Mouse (Mus musculus) adrenal gland, adult (tissue): Measurements from ENCODE around the gene Stk11ip.

Experiments used
- DNase-seq, 2 experiments: peaks; one replicate each; pipeline ENCODE4 v3.0.0; 2022 to 2023; ENCODE audit warnings: low spot score in 1 of 2; ENCODE audit not compliant: inconsistent age in 2 of 2

Gene Stk11ip

DNA sequence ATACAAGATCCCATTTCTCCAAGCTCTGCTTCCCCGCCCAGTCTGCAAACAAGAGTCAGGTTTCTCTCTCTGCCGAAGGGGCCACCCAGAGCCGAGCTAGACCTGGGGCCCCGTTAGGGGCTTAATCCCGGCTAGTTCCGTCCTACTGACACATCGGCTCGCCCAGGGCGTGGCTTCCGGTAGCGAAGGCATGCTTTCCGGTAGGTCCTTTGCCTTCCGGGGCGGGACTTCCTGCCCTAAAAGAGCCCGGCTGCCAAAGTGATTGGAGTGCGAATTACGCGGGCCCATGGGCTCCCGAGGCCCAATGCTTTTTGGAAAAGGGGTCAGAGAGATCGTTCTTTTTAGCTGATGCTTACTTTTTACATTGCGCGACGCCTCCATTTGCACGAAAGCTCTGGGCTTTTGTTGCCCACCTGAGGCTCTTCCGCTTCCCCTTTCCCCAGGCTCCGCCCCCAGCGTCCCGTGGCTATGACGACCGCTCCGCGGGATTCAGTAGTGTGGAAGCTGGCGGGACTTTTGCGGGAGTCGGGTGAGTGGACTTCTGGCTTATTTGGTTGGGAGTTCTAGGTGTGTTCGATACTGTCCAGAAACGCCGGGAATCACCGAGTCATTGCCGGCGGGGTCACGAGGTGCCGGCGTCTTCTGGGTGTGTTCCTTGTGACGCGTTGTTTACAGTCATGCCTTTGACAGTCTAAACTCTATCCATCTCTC, at the start of gene Stk11ip:
TSS of gene Stk11ip (plus strand) at position 209 of the 711 bp plus-strand sequence.
- peak; percentile 94 to 99 for DNase-seq

DNA sequence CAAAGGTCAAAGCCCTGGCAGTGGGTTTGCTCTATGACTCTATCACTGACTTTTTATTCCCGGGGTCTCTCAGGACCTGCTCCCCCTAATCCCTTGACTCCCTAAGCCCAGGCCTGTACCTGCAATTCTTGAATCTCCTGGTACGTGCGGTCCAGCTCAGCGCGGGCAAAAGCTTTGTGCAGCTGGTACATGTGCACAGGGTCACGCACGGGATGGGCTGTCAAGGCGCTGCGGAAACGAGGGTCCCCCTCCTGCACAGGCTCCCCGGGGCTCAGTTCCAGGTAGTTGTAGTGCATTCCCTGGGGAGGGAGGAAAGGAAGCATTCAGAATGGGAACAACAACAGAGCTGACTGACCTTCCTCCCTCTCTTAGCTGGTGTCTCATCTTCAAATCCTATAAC, 44.9 kb upstream of the Stk11ip start:
- DNase-seq = no peak

DNA sequence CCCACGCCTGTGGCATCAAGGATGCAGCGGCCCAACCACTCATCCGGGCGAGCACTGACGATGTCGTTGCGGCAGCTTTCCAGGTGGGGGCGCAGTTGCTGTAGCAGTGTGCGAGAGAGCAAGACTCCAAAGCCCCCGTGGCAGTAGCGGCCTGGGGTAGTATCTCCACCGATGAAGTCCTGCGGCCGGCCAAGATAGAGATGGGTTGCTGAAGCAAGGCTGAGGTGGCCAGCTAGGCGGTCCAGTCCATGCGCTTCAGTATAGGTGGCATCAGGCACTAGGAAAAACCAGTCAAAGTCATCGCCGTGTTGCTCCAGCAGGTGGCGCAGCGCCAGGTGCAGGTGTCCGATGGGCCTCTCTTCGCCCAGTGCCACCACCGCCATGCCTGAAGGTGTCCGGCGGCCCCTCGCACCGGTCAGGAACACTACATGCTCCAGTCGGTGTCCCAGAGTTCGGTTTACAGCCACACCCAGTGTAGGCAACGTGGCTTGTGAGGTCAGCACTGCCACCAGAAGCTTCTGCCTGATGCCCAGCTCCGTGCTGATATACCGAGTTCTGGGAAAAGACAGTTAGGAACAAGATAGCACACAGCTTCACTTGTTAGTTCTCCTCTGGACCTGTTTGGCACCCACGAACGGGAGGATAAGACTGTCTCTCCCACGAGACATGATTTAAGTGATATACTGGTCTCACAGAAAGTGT, 43.9 kb upstream of the Stk11ip start:
- DNase-seq = peak; percentile 88 to 96

DNA sequence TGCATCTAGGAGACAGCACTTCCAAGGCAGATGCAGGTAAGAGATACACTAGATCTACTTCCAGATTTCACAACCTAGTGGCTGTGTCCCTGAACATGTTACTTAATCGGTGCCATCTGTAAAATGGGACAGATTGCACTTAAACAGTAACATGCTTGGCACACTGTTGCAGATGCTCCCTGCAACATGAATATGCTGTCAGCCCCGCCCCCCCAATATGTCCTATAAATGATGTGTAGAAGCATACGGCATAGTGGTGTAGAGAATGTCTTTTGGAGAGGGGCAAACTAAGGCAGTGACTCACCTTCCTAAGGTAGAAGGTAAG, 43.4 kb upstream of the Stk11ip start:
- DNase-seq = no peak

DNA sequence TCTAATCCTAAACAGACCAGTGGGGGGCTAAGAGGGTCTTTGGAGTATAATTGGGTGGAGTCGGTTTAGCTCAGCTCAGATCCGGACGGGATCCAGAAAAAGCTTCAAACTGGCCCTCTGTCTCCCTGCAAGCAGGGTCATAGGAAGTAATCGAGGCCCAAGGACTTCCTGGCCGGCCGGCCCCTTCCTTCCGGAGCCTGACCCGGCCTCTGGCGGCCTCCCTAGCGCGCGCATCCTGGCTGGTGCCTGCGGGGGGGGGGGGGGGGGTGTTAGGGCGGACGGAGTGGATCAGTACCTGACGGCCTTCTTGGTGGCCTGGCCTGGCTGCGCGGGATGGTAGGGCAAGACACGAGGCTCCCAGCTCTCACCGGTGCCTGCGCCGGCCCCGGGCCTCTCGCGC, 42.8 kb upstream of the Stk11ip start:
- DNase-seq = no peak

DNA sequence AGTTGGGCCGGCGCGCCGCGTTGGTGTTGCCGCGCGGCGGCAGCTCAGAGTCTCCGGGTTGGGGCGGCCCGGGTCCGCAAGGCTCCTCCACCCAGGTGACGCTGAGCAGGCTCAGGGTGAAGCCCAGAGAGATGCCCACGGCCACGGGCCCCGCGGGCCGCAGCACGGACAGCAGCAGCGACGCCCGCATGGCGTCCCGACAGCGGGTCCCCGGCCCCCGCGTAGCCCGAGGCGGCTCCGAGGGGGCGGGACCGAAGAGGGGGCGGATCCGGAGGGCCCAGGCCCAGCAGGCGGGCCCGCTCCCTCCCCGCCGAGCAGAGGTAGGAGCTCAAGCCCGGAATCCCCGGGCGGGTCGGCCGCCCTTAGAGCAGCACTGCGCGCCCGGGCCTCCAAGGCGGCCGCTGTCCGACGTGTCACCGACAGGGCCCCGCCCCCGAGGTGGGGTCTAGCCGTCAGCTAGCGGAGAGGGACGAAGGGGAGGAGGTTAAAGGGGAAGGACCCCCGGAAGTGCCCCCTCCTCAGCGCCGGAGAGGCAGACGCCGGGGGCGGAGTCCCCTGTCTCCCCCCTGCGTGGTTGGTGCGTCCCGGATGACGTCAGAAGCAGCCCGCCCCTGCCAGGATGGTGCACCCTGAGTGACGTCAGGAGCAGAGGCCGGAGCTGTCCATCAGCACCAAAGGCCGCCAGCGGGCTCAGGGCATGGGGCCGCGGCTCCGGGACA, 42.3 kb upstream of the Stk11ip start, which contains the start of the genes Chpf and Tmem198:
TSS of gene Chpf (minus strand) at position 392 of the 719 bp plus-strand sequence.
TSS of gene Tmem198 (plus strand) at position 617 of the 719 bp plus-strand sequence.
- DNase-seq = peak; percentile 99

DNA sequence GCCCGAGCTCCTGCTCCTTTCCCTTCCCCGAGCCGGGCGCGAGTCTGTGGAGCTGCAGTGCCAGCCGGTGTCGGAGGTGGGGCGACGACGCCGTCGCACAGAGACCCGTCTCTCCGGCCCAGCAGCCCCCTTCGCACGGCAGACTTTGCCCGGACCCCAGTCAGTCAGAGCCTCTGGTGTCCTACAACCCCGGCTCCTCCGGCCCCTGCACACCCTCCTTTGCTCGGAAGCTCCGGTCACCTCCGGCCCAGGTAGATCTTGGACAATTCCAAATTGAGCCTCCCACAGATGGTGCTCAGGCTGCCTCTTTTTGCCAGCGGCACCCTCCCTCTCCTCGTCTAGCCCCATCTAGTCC, 41.7 kb upstream of the Stk11ip start:
- DNase-seq = no peak

DNA sequence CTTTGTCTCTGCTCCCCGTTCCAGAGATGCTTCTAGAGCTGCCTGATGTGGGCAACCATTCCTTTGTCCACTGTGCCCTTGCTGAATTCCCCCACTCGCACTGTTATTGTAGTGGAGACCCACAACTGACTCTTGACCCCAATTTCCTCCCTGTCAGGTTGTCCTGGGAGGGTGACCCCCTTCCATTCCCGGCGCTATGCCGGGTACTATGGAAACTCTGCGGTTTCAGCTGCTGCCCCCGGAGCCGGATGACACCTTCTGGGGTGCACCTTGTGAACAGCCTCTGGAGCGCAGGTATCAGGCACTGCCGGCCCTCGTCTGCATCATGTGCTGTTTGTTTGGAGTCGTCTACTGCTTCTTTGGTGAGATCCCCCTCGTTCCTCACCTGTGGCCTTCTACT, 41.3 kb upstream of the Stk11ip start:
- DNase-seq = peak in 1 of 2 experiments; percentile 56

DNA sequence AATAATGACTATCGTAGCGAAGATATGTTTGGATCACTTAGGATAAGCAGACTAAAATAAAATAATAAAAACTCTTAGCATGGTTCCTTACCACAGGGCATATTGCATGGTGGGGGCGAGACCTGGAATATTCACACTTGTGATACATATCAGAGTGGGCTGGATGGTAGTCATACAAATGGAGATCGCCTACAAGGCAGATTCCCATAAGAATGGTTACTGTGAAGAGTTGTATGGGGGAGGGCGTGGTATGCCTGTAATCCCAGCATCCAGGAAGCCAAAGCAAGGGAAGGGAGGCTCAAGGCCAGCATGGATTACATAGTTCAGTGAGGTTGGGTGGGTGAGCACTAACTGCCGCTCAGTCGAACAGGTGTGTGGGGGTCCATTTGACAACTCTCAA, 40.6 kb upstream of the Stk11ip start:
- DNase-seq = no peak

DNA sequence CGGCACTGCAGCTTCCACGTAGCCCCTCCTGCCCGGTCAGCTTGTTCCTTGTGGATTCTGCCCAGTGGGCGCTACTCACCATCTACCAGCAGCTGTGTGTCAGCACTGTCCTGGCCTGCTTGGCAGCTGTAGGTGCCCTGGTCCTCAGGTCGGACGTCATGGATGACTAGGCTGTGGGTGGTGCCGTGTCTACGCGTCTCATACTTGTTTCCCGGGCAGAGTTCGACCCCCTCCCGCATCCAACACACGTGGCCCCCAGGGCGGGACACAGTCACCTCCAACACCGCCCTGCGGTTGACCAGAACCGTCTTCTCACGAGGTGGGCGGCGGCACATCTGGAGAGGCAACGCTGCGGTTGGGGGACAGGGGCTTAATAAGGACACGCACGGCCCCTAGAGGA, 34.8 kb upstream of the Stk11ip start:
- peak in 1 of 2 experiments; percentile 54 for DNase-seq

DNA sequence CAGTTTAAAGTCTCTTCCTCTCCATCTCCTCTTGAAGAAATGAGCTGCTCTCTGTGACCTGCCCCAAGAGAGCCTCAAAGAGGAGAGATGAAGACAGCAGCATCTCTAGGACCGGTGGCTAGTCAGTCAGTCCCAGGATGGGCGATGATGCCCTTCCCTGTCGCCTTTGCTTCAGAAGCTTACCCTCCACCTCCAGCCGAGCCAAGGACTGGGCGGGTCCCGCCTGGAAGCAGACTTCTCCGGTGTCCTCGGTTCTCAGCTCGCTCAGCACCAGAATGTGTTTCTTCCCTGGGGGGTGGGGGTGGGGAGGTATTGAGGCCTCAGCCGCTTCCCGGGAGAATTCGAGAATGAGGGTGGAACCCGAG, 34.3 kb upstream of the Stk11ip start:
- DNase-seq = no peak

DNA sequence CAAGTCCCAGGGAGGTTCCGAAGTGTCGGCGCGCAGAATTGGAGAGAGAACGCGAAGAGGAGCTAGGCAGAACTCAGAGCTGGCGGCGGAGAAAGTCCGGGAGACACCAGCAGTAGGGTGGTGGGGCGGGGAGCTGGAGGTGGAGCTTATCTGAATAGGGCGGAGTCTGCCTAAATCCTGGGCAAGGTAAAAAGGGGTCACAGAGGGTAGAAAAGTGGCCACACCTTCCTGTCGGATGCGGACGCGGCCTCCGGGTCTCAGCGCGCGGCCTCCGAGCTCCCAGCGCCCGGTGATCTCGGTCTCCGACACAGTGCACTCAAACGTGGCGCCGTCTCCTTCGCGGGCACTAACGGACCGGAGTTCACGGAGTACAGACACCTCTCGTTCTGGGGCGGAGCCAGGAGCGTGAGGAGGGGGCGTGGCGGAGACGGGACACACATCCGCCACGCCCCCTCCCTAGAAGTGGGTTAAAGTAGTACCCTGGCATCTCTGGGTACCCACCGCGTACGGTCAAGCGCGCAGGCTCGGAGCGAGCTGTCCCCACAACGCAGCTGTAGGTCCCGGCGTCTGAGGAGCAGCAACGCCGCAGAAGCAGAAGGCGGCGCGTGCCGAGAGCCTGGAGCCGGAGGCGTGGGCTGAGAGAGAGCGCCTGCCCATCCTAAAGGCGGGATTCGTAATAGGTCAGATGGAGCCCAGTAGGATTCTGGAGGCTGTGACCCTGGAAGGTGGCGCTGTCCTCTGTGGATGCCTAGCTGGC, 33.7 kb upstream of the Stk11ip start:
- DNase-seq = peak; percentile 89 to 98

DNA sequence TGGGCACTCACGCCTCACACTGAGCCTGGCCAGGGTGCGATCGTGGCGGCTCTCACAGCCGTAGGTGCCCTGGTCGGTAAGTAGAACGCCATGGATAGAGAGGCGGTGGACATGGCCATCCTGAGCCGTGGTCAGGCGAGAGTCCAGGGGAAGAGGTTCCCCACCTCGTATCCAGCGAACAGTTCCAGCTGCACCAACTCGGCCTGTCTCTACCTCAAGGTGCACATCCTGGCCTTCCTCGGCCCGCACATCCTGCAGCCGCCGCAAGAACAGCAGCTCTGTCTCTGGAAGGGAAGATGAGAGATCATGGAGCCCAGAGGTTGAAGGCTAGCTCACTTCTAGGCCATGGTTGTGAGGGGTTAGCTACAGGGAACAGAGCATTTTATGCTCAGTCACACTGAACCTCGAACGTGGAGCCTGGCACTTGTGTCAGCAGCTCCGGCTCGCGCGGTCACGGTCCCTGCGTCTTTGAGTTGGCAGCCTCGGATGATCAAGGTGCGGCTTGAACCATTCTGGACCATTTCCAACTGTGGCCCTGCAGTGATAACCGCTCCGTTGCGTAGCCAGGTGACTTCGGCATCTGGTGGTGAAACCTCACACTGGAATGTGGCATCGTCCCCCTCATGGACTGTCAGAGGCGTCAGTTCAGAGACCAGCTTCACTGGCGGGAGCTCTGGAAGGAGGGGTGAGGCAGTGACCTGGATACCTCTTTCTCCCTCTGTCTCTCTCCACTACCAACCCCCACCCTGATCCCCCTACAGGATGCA, 30.4 kb upstream of the Stk11ip start:
- DNase-seq = no peak

DNA sequence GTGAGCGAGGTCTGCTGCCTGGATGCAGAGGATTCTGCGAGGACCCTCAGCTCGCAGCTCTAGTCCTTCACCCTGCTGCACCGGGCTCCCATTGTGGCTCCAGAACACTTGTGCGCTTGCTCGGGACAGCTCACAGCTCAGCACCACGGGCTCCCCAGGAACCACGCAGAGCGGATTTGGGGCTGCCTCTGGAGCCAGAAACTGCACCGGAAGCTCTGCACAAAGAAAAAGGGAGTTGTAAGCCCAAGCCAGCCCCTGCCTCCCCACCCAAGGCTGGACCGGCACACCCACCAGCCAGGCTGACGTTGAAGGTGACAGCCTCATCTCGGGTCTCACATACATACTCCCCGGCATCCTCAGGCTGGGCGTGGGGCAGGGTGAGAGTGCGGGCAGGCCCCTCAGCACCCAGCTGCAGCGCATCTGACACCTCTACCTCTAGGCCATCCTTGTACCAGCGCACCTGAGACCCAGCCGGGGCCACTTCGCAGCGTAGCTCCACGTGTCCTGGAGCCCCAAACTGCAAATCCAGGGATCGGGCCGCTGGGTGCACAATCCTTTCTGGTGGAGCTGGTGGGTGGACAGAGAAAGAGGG, 28.7 kb upstream of the Stk11ip start:
- DNase-seq = no peak

DNA sequence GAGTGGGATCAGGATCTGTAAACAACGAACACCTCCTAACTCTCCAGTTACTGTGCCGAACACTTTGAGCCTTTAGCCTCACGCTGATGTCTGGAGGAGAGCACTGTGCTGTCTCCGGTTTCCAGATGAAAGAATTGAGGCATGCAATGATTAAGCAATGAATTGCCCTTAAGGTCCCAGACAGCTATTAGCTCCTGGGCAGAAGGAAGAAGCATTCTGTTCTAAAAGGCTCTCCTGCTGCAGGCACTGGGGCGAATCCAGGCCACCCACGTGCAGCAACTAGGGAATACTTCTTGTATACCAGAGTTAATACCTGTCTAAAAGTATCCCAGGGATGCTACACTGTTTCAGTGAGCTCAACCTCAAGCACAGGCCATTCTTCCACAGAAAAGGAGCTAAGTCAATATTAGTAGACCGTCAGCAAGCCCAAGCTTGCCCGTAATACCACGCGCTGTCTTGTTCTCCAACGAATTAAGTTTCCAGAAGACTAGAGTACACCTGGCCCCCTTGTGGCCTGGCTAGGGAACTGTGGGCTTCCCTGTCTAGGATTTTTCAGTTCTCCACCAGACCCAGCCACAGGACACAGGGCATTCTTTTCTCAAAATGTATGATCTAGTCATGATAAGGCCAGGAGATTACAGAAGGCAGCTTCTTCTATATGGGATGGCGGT, 26.3 kb upstream of the Stk11ip start:
- DNase-seq = peak in 1 of 2 experiments; percentile 77

DNA sequence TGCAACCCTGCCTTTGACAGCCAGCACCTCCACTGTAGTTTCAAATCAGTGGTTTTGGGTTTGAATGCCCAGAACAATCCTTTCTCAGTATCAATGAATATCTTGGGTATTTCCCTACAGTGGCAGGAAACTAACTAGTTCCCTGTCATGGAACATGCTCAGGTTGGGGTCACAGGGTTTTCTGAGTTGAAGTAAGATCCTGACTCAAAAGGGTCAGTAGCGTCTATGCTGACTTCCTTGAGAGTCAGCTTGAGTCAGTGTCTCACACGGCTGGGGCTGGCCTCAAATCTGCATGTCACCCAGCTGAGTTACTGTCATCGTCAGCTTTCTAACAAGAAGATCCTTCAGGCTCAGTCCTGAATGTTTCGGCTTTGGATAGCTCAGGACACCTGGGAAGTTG, 22.4 kb upstream of the Stk11ip start:
- DNase-seq = no peak

DNA sequence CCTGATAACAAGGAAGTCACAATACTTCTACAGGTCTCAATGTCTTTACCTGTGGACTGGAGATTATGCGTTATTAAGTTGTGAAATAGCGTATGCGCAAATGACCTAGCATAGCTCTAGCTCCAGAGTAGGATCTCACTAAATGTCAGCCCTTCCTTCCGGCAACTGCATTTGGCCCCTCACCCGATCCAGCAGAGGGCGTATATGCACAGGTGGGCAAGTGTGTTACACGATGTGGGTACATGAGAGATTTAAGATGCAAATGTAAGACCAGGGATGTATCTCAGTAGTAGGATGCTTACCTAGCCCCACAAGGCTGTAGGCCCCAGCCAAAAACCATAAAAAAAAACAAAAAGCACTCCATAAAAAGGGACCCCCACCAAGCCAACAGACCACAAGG, 21.9 kb upstream of the Stk11ip start:
- no peak for DNase-seq

DNA sequence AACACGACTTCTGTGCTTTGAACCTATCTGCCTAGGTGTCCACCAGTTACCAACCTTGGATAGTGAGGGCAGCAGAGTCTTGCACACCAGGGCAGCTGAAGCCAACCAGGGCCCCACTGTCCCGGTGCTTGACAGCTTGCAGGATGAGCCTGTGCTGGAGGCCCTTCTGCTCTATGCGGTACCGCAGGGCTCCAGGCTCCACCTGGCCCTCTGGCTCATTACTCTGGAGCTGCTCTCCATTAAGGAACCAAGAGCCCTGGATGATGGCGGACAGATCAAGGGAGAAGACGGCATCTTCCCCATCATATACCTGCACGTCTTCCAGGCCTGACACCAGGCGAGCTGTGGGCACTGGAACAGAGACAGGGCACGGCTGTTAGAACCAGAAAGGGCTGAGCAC, 19.4 kb upstream of the Stk11ip start:
- no peak for DNase-seq

DNA sequence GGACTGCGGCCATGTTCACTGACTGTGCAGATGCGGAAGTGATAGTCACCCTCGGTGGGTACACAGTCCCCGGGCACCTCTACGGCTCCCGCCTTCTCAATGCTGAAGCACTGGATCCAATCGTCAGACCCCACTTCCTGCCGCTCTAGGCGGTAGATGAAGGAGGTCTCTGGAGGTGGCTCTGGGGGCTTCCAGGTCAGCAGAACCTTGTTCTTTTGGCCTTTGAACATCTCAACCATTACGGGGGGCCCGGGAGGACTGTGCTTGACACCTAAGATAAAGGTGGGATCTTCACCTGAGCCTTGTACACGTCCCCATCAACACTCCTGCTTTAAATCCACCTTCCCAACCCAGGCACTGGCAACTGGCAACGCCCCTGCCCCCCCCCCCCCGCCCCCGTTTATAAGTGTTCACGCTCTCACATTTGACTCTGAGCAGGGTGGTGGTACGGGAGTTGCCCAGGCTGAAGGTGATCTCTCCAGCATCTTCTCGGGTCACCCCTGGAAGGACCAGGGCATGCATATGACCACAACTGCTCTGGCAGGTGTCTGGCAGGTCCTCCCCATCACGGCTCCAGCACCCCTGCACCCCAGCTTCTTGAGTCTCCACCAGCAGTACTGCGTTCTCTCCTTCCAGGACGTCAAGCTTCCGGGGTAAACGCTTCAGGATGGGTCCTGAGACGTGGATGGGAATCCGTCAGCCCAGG, 18.2 kb upstream of the Stk11ip start:
- DNase-seq = no peak
